Mouse (Mus musculus) MEL (cell line): ENCODE measurements at regions not wholly inside any gene's neighbourhood (a gene's known extent, or its start where the extent isn't known, plus 50 kb on each side); places are given as distances from the start of the nearest gene placed in this dataset.

Experiments
- DNase-seq: peaks from one replicate; pipeline ENCODE4 v3.0.0; 2011; ENCODE audit warnings: low read depth, low spot score
- H3K27ac ChIP-seq: 2 replicates; pipeline ENCODE4 v1.5.1; 2012; ENCODE audit warnings: low read depth, mild to moderate bottlenecking, control low read depth, low read length, moderate library complexity; ENCODE audit not compliant: control insufficient read depth
- H3K27me3 ChIP-seq, 2 experiments: fragments of 150-350 bp in 1 of 2; sonication (generic) in 1 of 2; 2 replicates each; pipeline ENCODE4 v1.6.1; 2012; ENCODE audit warnings: low read length in 2 of 2, mild to moderate bottlenecking in 2 of 2, improper control_type of control experiment in 1 of 2, moderate library complexity in 1 of 2; ENCODE audit not compliant: insufficient read depth in 2 of 2, control insufficient read depth in 1 of 2
- H3K36me3 ChIP-seq, 2 experiments: 2 replicates each; pipeline ENCODE4 v1.6.1; 2012 to 2014; ENCODE audit warnings: low read length in 2 of 2, improper control_type of control experiment in 1 of 2, inconsistent platforms in 1 of 2, mild to moderate bottlenecking in 1 of 2; ENCODE audit not compliant: insufficient read depth in 2 of 2, control insufficient read depth in 1 of 2
- H3K4me1 ChIP-seq, 2 experiments: fragments of 150-350 bp in 1 of 2; sonication (generic) in 1 of 2; 2 replicates each; pipeline ENCODE4 v1.6.1; 2012; ENCODE audit warnings: low read length in 2 of 2, improper control_type of control experiment in 1 of 2, mild to moderate bottlenecking in 1 of 2; ENCODE audit not compliant: insufficient read depth in 2 of 2, control insufficient read depth in 1 of 2
- H3K4me3 ChIP-seq, 2 experiments: fragments of 150-350 bp in 1 of 2; sonication (generic) in 1 of 2; 2 replicates each; pipeline ENCODE4 v1.5.1; 2012; ENCODE audit warnings: low read depth in 2 of 2, low read length in 2 of 2, mild to moderate bottlenecking in 2 of 2, moderate library complexity in 2 of 2, control low read depth in 1 of 2, improper control_type of control experiment in 1 of 2; ENCODE audit not compliant: control insufficient read depth in 1 of 2, insufficient read depth in 1 of 2
- H3K79me2 ChIP-seq: 2 replicates; pipeline ENCODE4 v1.6.1; 2012; ENCODE audit warnings: mild to moderate bottlenecking, low read length, moderate library complexity; ENCODE audit not compliant: control insufficient read depth, poor library complexity, insufficient read depth
- H3K9ac ChIP-seq: 2 replicates; pipeline ENCODE4 v1.6.1; 2012; ENCODE audit warnings: low read depth, mild to moderate bottlenecking, control low read depth, low read length, moderate library complexity; ENCODE audit not compliant: control insufficient read depth, poor library complexity, severe bottlenecking
- H3K9me3 ChIP-seq: fragments of 150-350 bp; sonication (generic); replicated peaks from 2 replicates; pipeline ENCODE4 v1.6.1; 2012; ENCODE audit warnings: mild to moderate bottlenecking, low read length, improper control_type of control experiment, moderate library complexity; ENCODE audit not compliant: insufficient read depth
- BHLHE40 ChIP-seq: IDR thresholded peaks from 2 replicates; pipeline ENCODE4 v1.6.1; 2012; ENCODE audit warnings: low read depth, mild to moderate bottlenecking, inconsistent platforms, low read length, improper control_type of control experiment, borderline replicate concordance
- CHD2 ChIP-seq: IDR thresholded peaks from 2 replicates; pipeline ENCODE4 v1.6.1; 2011; ENCODE audit warnings: low read length, improper control_type of control experiment
- ELF1 ChIP-seq: IDR thresholded peaks from 2 replicates; pipeline ENCODE4 v1.6.1; 2014; ENCODE audit warnings: low read depth, mild to moderate bottlenecking, inconsistent platforms, low read length, improper control_type of control experiment, moderate library complexity
- EP300 ChIP-seq, 2 experiments: IDR thresholded peaks; 2 replicates each; pipeline ENCODE4 v1.6.1; 2011; ENCODE audit warnings: improper control_type of control experiment in 2 of 2, low read length in 2 of 2, low read depth in 1 of 2, mild to moderate bottlenecking in 1 of 2
- ETS1 ChIP-seq: IDR thresholded peaks from 2 replicates; pipeline ENCODE4 v1.6.1; 2012; ENCODE audit warnings: low read depth, mild to moderate bottlenecking, inconsistent platforms, low read length, improper control_type of control experiment, moderate library complexity
- HCFC1 ChIP-seq: IDR thresholded peaks from 2 replicates; pipeline ENCODE4 v1.6.1; 2012; ENCODE audit warnings: low read depth, mild to moderate bottlenecking, inconsistent platforms, low read length, improper control_type of control experiment, moderate library complexity
- JUND ChIP-seq: IDR thresholded peaks from 2 replicates; pipeline ENCODE4 v1.6.1; 2011; ENCODE audit warnings: low read depth, mild to moderate bottlenecking, improper control_type of control experiment, low read length
- MAFK ChIP-seq: IDR thresholded peaks from 2 replicates; pipeline ENCODE4 v1.6.1; 2011; ENCODE audit warnings: low read depth, mild to moderate bottlenecking, low read length, improper control_type of control experiment, borderline replicate concordance
- MAZ ChIP-seq: IDR thresholded peaks from 2 replicates; pipeline ENCODE4 v1.6.1; 2012; ENCODE audit warnings: low read depth, mild to moderate bottlenecking, inconsistent platforms, low read length, improper control_type of control experiment
- MYB ChIP-seq: IDR thresholded peaks from 2 replicates; pipeline ENCODE4 v1.6.1; 2011; ENCODE audit warnings: mild to moderate bottlenecking, low read depth, low read length, improper control_type of control experiment
- NELFE ChIP-seq: IDR thresholded peaks from 2 replicates; pipeline ENCODE4 v1.6.1; 2011; ENCODE audit warnings: low read depth, low read length, improper control_type of control experiment
- POLR2A ChIP-seq, 2 experiments: IDR thresholded peaks; 2 replicates each; pipeline ENCODE4 v1.6.1; 2011 to 2012; ENCODE audit warnings: low read length in 2 of 2, mild to moderate bottlenecking in 2 of 2, control low read depth in 1 of 2, improper control_type of control experiment in 1 of 2, low read depth in 1 of 2, moderate library complexity in 1 of 2; ENCODE audit not compliant: control insufficient read depth in 1 of 2, insufficient read depth in 1 of 2, poor library complexity in 1 of 2
- POLR2AphosphoS2 ChIP-seq: IDR thresholded peaks from 2 replicates; pipeline ENCODE4 v1.6.1; 2011; ENCODE audit warnings: low read length, improper control_type of control experiment
- POLR2AphosphoS5 ChIP-seq: IDR thresholded peaks from 2 replicates; pipeline ENCODE4 v1.6.1; 2012; ENCODE audit warnings: low read depth, borderline replicate concordance, mild to moderate bottlenecking, inconsistent platforms, low read length, moderate library complexity, mixed read lengths
- RCOR1 ChIP-seq: IDR thresholded peaks from 2 replicates; pipeline ENCODE4 v1.6.1; 2012; ENCODE audit warnings: low read depth, mild to moderate bottlenecking, inconsistent platforms, low read length, improper control_type of control experiment
- TCF12 ChIP-seq: IDR thresholded peaks from 2 replicates; pipeline ENCODE4 v1.6.1; 2014; ENCODE audit warnings: low read depth, mild to moderate bottlenecking, inconsistent platforms, low read length, improper control_type of control experiment, moderate library complexity
- ZKSCAN1 ChIP-seq: IDR thresholded peaks from 2 replicates; pipeline ENCODE4 v1.6.1; 2012; ENCODE audit warnings: low read depth, mild to moderate bottlenecking, inconsistent platforms, low read length, improper control_type of control experiment, moderate library complexity
- ZMIZ1 ChIP-seq: IDR thresholded peaks from 2 replicates; pipeline ENCODE4 v1.6.1; 2012; ENCODE audit warnings: low read depth, mild to moderate bottlenecking, inconsistent platforms, low read length, improper control_type of control experiment, moderate library complexity
- ZNF384 ChIP-seq: IDR thresholded peaks from 2 replicates; pipeline ENCODE4 v1.6.1; 2012; ENCODE audit warnings: low read depth, mild to moderate bottlenecking, inconsistent platforms, low read length, improper control_type of control experiment

GRCm38 (mm10) chr15:87349533-87350247 is 194.4 kb upstream of the Fam19a5 start:
- Histone ChIP-seq H3K36me3 (no peaks in the 10 kb centered on the region), H3K4me3 (no peak overlapping the region), H3K9me3 (no peaks in the 10 kb centered on the region), H3K4me1 (no peaks in the 10 kb centered on the region), H3K27ac (no peak overlapping the region), H3K79me2 (no peaks in the 10 kb centered on the region), H3K9ac (no peak overlapping the region), H3K27me3 (no peaks in the 10 kb centered on the region)
- TF ChIP-seq ZNF384: no peak
- no peak for TF ChIP-seq TCF12
- TF ChIP-seq NELFE: no peak
- TF ChIP-seq BHLHE40: no peak
- no peak for TF ChIP-seq MAFK
- TF ChIP-seq POLR2AphosphoS2: no peak
- no peak for DNase-seq

- Histone ChIP-seq H3K9ac (no peak overlapping the region), H3K27ac (no peak overlapping the region), H3K9me3 (no peaks in the 10 kb centered on the region), H3K27me3 (no peaks in the 10 kb centered on the region), H3K36me3 (no peaks in the 10 kb centered on the region), H3K4me3 (no peak overlapping the region), H3K79me2 (no peaks in the 10 kb centered on the region), H3K4me1 (no peaks in the 10 kb centered on the region)
- TF ChIP-seq RCOR1: no peak
- no peak for TF ChIP-seq EP300 (IDR thresholded peaks at IDR 0.05; ENCODE audit: low read depth in 1 of 2, low read length in 2 of 2)
- TF ChIP-seq ETS1: no peak
- no peak for TF ChIP-seq MAFK
- no peak for TF ChIP-seq POLR2AphosphoS2
- no peak for TF ChIP-seq CHD2
- no peak for TF ChIP-seq JUND
- TF ChIP-seq MYB: no peak
- no peak for TF ChIP-seq ELF1
- no peak for TF ChIP-seq ZMIZ1
- TF ChIP-seq POLR2AphosphoS5: no peak
- no peak for TF ChIP-seq POLR2A (IDR thresholded peaks at IDR 0.05; ENCODE audit: control insufficient read depth in 1 of 2, insufficient read depth in 1 of 2, low read depth in 1 of 2, low read length in 2 of 2, poor library complexity in 1 of 2)
- TF ChIP-seq ZKSCAN1: no peak
- TF ChIP-seq MAZ: no peak
- TF ChIP-seq HCFC1: no peak
- TF ChIP-seq TCF12: no peak
- no peak for DNase-seq
Measured at GRCm38 (mm10) chr15:87352812-87353211, 191.3 kb upstream of the Fam19a5 start.
